Mouse (Mus musculus) megakaryocyte, embryonic 14.5 days (primary cell): ENCODE results near the gene Podxl.

Experiments
- FLI1 ChIP-seq: IDR thresholded peaks from 2 replicates; pipeline ENCODE4 v1.6.1; 2012; ENCODE audit warnings: low read length, inconsistent platforms, mixed read lengths
- GATA1 ChIP-seq: IDR thresholded peaks from 3 replicates; pipeline ENCODE4 v1.6.1; 2012; ENCODE audit warnings: mixed read lengths, low read length, inconsistent platforms, borderline replicate concordance

DNA sequence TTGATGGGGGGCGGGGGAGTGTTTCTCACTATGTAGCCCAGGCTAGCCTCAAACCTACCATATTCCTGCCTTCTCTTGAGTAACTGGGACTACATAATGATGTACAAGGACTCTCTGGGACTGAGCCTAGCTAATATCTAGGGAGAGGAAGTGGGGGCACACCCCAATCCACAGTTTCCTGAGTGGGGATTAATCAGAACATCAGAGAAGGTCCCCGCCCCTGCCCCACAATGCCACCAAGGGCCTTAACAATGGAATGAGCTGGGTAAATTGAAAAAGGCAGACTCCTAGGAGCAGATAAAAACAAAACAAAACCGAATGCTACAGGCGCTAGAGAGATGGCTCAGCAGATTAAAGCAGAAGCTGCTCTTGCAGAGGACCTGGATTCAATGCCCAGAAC, 26.6 kb downstream of the Podxl start:
- TF ChIP-seq GATA1 (no peak), FLI1 (no peak)
